Mouse (Mus musculus): Measurements from ENCODE around the gene Shisa8.

The Shisa8 gene

DNA sequence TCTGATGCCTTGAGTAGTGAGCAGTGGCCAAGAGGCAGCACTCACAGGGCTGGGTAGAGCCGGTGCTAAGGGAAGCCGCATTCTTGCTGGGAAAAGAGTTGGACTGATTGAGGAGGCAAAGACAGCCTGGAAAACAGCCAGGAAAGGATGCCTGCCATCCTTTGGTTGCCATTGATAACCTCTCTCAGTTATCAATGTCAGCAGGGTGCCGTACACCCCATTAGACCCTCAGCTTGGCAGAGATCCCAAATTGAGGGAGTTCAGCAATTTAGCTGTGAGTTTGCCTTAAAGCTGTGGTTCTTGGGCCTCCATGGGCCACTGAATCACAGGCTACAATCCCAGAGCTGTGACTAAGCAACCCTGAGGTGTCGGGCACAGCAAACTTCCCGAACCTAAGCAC, 31.5 kb downstream of the Shisa8 start:
- no peak for DNase-seq (ENCODE audit: low read depth, low spot score)

DNA sequence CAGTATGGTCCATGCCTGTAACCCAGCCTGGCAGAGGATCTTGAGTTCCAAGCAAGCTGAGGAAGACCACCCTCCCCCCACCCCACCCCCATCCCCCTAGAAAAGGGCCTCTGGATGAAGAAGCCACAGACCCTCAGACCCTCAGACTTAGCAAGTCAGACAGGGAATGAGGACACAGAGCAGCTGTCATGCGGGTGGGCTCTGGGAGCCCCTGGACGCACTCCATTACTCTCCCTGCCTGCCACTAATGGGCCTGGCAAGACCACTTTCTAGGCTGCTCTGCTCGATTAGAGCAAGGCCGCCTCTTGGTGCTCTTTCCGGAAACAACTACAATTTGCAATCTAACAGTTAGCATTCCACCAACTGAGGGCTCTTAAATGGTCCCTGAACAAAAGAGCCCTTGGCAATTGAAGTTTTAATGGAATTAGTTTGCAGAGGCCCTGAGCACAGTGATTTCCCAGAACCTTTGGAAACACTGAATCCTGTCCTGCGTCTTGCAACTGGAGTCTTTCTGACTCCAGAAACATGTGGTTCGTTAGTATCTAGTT, 34.8 kb downstream of the Shisa8 start:
- peak; percentile 47 for DNase-seq (ENCODE audit: low read depth, low spot score)

DNA sequence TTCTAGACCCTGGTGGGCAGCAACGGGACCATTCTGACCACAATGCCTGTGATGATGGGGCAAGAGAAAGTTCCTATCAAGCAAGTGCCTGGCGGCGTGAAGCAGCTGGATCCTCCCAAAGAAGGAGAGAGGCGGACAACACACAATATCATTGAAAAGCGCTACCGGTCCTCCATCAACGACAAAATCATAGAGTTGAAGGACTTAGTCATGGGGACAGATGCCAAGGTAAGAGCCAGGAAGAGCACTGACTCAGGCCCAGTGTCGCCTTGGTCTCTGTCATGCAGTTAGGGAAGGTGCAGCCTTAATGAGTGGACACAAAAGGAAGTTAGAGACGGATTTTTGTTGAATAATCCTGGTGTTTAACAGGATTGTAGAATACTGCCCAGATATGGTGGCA, 37.5 kb downstream of the Shisa8 start:
- no peak for DNase-seq (ENCODE audit: low read depth, low spot score)

DNA sequence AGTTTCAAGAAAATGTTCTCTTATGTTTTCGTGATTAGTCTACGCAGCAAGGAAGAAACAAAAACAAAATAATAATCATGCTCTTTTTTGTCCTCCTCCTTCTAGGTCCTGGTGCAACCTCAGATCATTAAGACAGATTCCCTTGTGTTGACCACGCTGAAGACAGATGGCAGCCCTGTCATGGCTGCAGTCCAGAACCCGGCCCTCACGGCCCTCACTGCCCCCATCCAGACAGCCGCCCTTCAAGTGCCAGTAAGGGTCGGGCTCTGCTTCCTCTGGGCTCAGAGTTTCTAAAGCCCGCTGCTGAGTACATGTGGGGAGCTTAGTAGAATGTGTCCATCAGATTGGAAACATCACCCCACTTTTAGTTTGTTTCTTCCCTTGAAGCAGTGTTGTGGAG, 40.0 kb downstream of the Shisa8 start:
- no peak for DNase-seq (ENCODE audit: low read depth, low spot score)

DNA sequence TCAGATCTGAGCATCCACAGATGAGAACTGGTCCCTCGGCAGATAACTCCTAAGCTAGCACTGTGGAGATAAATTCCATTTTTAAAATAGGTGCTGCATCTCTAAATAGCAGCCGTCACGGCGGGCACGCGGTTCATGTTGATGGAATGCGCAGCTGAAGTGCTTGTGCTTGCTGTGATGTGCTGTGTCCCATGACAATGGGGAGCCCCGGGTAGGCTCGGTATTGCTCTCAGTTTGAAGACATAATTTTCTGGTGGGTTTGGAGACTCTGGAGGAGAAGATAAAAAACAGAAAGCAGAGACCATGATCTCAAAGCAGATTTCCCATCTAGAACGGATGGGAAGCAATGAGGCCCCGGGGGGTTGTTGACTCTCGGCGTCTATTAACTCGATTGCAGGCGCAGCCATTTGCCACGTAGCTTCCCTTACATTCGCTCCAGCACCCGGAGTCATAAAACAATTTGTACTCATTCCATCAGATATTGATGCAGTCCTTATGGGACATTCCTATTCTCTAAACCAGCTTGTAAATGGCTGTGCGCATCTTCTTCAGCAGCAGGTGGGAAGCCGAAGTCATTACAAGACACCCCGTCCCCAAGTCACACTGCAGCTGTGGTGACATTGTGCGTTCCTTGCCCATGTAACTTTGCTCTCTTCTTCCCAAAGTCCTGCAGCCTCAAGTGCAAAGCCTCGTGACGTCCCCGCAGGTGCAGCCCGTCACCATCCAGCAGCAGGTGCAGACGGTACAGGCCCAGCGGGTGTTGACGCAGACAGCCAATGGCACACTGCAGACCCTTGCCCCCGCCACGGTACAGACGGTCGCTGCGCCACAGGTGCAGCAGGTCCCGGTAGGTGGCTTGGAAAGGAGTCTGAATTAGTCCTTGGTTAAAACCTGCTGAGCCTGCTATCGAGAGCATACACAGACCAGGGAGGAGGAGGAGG, 41.9 kb downstream of the Shisa8 start:
- DNase-seq (ENCODE audit: low read depth, low spot score): no peak

DNA sequence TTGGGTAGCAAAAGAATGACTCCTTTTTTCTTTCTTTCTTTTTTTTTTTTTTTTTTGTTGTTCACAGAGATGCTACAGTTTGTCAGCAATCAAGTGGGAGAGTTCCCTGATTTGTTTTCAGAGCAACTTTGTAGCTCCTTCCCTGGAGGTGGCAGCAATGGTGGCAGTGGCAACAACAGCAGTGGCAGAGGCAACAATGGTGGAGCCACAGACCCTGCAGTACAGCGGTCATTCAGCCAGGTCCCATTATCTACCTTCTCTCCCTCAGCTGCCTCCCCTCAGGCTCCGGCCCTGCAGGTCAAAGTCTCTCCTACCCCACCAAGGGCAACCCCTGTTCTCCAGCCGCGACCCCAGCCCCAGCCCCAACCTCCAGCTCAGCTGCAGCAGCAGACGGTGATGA, 42.9 kb downstream of the Shisa8 start:
- no peak for DNase-seq (ENCODE audit: low read depth, low spot score)

DNA sequence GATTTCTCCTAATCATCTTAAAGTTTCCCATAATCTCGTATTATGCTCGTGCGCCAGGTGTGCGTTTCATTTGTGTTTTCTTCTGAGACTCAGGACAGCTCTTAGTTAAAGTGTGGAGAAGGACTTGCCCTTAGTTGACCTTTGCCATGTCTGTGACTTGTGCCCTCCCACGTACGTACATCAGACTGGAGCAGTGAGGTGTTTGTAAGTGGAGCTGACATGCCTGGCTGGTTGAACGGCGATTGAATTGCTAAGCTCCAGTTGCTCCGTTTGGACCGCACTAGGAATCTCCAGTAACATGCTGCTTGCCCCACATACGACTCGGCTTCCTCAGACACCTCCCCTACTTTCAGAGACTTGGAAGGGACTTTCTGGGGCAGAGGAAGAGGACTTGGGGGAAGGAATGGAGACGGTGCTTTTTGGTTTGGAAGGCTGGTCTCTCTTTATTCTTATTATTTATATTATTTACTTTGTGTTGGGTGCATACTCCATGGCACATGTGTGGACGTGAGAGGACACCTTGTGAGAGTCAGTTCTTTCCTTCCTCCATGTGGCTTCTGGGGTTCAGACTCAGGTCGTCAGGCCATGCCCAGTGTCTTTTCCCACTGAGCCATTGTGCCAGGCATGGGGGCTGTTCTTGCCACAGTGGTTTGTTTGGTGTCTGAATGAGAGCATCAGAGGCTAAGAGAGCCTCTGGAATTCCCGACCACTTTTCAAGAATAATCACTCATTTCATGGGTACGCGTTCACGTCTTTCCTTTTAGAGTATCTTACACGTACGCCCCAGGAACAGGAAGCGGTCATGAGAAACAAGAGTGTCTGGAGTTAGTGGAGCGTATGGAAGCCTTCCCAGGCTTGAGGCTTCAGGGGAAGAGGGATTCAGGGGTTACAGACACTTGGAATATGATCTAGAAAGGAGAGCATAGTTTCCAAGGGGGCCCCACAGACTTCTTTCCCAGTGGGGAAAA, 45.1 kb downstream of the Shisa8 start:
- DNase-seq (ENCODE audit: low read depth, low spot score): peak; percentile 27

DNA sequence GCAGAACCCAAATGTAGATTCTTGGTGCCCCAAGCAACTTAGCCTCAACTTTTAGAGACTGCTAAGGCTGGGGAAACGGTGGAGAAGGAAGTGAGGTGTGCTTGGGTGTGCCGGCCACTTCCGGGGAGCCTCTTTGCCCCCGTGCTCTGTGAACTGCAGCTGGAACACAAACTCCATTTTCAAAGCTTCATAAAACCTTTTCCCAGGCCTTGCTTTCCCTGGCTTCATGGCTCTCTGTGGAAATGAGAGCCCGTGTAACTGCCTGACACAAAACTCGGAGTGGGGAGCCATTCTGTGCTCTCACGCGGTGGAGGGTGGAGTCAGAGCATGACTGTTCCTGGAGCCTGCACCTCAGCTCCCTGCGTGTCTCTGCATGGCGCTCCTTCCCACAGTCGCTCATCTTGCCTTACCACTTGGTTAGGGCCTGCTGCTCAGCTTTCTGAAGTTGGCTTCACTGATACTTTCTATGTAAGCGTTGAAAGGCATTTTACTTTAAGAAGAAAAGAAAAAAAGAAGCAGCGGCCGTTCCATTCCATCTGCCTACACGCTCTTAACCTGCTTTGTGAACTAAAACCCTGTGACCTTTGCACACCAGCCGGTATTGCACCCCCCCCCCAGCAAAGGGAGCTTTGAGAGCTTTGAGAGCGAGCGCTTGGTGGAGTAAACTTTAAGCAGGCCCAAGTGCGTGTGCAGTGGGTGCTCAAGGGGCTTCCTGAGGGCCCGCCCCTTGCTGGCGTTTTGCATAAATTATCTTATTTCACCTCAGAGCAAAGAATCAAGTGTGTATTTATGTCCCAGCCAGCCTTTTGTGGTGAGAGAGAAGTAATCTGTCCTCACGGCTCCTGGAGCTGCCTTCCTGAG, 46.1 kb downstream of the Shisa8 start:
- DNase-seq (ENCODE audit: low read depth, low spot score): no peak

DNA sequence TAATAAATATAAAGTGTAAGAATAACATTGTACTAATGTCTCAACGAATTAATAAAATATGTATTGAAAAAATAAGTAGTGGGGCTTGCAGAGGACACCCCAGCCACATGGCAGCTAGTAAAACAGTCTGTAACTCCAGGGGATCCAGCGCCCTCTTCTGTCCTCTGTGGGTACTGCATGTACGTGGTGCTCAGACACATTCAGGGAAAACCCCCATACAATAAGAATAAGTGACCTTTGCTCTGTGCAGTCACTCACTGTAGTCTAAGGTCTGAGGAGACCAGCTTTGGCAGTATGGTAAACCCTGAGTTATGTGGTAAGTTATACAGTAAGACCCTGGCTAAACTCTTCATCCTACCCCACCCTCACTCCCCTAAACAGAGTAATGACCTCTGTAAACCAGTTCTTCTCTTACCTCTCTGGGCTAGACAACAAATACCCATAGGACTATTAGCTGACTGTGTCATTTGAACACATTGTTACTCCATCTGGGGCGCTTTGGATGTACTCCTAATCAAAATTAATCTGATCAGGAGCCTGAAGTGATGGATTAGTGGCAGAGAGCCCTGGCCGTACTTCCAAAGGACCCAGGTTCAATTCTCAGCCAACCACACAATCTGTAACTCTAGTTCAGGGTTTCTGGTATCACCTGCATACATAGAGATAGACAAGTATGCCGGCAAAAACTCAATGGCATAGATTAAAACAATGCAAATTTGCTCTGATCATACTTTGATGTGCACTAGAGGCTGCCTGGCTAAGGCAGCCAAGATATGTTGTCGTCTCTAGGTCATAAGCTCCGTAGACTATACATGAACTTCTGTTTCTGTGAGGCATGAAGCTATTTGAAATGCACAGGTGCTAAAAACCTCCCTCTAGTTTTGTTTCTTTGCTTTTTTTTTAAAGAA, 47.0 kb downstream of the Shisa8 start:
- peak; percentile 83 for DNase-seq (ENCODE audit: low read depth, low spot score)

DNA sequence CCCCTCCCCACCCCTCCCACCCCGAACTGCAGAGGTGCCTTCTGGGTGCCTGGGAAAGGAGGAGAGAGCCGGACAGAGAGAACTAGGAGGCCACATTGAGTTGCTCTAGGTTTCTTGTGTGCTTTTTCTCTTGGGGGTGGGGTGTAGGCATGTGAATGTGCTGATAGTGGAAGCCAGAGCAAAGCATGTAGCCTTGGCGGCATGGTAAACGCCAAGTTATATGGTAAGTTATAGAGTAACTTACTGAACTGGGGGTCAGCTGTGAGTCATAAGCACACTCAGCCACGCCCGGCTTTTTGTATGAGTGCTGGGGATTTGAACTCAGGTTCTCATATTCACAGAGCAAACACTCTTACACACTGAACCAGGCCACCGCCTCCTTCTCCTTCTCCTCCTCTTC, 48.1 kb downstream of the Shisa8 start:
- DNase-seq (ENCODE audit: low read depth, low spot score): no peak

DNA sequence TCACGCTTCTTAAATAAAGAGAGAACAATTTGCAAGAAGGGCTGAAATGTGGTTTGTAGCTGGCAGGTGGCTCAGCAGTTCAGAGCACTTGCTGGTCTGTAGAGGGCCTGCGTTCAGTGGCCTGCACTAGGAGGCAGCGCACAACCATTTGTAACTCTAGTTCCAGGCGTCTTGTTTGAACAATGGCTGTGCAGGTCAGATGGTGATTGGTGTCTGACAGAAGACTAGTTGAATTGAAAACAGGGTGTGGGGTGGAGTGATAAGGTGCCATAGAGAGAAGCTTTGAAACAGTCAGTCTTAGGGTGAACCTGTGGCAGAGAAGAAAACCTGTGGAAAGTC, 48.6 kb downstream of the Shisa8 start:
- peak; percentile 57 for DNase-seq (ENCODE audit: low read depth, low spot score)

DNA sequence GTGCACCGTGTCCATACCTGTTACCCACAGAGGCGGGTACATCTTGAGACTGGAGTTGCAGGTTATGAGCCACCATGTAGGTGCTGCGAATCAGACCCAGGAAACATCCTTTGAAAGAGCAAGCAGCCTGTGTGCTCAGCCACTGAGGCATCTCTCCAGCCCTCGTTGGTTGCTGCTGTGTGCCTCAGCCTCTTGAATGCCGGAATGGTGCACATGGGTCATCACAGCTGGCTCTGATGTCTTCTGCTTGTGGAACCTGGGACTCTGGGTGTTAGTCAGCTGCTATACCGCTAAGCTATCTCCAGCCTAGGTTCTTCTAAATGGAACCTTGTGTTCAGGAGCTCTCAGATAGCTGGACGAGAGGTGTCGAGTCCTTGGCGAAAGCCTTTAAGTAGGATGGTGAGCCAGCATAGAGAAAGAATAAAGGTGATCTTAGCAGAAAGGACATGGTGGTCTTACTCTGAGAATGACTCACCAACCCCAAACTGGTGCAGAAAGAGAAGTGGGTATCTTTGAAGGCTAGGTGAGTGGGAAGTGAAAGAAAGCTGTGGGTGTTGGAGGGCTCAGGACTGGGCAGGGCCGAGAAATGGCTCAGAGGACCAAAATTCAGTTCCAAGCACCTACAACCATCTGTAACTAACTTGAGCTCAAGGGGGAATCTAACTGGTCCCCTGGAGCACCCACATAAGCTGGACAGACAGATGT, 49.1 kb downstream of the Shisa8 start:
- DNase-seq (ENCODE audit: low read depth, low spot score): no peak

DNA sequence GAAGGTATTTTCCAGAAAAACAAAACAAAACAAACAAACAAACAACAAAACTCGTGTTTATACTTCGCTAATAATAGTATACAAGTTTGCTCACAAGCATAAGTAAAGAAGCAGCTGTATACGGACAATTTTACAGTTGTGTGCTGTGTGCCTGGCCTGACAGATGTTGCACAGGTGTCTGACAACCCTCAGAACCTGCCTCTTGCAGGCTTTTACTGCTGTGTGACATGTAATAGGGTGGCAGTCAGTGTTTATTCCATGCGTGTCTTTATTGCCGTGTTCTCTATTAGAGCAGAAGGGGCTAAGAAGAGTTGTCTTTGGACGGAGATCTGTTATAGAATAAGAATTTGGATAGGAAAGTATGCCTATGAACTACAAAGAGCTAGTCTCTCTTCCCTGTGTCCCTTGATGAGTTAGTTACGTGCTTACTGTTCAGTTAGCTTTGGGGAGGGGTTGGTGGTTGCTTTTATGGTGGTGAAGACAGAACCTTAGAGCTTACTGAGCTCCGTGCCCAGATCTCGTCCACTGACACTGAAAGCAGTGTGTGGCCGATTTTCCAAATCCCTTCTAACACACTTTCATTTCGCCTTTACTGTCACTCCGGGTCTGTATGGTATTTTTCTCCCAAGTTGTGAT, 50.5 kb downstream of the Shisa8 start:
- no peak for DNase-seq (ENCODE audit: low read depth, low spot score)

DNA sequence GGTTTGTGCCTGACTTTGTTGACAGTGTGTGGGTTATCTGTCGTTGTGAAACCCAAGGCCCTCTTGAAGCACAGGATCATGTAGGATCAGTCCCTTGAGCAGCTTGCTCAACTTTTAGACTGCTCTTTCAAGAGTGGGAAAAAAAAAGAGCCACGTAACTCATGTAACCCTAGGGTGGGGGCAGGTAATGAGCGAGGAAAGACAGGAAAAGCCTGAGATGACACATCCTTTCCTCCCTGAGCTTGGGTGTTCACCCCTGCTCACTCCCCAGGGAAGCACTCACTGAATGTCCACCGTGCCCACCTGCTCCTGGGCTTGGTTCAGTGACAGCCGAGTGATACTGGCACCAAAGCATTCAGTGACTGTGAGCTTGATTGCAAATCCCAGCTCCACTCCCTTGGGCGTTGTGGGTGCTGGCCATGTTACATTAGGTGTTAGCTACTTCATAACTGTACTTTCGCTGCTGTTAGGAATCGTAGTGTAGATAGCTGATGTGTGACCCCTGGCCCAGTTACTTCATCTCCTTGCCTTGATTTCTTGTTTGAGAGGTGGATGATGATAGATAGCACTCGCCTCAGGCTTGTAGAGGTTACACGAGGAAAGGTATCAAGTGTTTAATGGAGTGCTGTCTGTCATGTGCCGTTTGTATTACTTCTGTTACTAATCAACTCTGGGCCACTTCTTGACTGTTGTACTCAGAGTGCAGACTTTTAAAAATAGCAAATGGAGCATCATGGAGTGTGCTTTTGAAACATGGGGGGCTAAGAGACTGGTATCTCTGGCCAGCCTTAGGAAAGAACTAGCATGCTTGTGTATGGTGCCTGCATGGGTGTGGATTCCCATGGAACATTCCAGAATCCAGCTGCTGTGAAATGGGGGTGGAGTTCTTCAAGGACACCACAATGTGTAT, 51.6 kb downstream of the Shisa8 start:
- DNase-seq (ENCODE audit: low read depth, low spot score): no peak

DNA sequence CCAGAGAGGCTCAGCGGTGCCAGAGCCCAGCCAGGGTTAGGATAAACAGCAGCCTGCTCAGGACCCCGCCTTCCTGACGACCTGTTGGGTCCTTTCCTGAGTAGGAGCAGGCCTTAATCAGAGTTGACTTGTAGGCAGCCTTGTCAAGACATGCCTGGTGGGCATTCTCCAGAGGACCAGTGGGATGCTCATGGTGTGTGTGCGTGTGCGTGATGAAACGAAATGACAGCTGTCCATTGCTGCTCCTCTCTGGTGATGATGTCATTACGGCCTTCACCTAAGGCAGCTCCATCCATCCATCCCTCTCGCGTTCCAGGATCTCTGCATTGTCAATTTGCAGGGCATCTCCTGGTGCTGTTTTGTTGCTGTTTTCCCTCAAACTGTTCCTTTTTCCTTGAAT, 53.1 kb downstream of the Shisa8 start:
- DNase-seq (ENCODE audit: low read depth, low spot score): no peak

DNA sequence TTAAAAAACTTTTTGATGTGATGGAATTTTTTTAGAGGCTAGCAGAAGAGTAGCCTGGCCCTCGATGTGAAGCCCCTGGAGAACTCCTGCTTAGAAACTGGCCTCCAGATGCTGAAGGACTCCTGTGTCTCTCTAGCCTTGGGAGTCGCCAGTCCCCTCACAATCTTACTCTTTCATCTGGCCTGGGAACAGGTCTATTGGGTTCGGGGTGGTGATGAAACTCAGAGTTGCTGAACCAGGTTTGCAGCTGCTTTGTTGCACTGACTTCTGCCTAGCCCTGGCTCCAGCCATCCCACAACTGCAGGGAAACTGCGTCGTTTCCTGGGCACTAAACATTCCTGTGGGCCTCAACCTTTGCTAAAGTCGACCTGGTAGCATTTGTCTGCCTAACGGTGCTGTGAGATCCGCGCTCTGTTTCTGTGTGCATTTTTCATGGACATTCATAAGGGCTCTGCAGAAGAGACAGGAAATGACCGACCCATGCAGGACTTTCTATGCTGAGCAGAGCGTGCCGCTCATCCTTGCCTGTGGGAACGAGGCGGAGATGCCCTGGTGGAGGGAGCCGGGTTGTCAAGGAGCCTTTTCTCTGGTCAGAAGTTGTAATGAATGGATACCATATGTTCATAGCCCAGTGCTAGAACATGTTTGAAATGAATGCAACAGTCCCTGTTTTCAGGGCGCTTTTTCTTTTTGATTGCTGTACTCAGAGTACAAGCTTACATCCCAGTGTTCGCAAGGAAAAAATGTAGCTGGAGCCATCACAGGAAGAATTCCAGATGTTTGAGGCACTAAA, 54.2 kb downstream of the Shisa8 start:
- no peak for DNase-seq (ENCODE audit: low read depth, low spot score)

DNA sequence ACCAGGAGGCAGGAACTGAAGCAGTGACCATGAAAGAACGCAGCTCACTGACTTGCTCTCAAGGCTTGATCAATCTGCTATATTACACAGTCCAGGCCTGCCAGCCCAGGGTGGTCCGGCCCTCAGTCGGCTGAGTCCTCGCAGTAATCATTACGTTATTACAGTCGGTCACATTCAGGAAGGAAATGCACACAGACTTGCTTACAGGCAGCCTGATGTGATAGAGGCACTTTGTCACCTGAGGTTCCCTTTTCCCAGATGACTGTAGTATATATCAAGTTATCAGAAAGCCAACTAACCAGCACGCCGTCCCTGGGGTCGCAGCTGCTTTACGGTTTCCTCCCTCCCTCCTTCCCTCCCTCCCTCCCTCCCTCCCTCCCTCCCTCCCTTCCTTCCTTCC, 55.7 kb downstream of the Shisa8 start:
- DNase-seq (ENCODE audit: low read depth, low spot score): no peak

All from ES-CJ7 (cell line).